Mouse (Mus musculus) lung, embryonic 16.5 days (tissue): Measurements from ENCODE around the gene Dusp28. TPM values are rescaled to one million over a fixed set of nuclear protein-coding genes. Genes with fewer than 3 reads are reported as not detected.

Source experiments
- ATAC-seq: fragments of 200-750 bp; cut with Nextera tagmentation; 2 replicates; pipeline ENCODE4 v1.8.0; 2017; ENCODE audit warnings: low read depth, mild to moderate bottlenecking, moderate library complexity
- H3K27ac ChIP-seq: fragments of 300-500 bp; sonication (generic); 2 replicates; pipeline ENCODE4 v1.5.1; 2014; ENCODE audit warnings: mild to moderate bottlenecking, control low read depth, low read length
- H3K27me3 ChIP-seq: fragments of 300-500 bp; sonication (generic); 2 replicates; pipeline ENCODE4 v1.6.1; 2014; ENCODE audit warnings: low read depth, low read length, mixed read lengths; ENCODE audit not compliant: control insufficient read depth, insufficient read depth
- H3K36me3 ChIP-seq: fragments of 300-500 bp; sonication (generic); 2 replicates; pipeline ENCODE4 v1.6.1; 2014; ENCODE audit warnings: low read length; ENCODE audit not compliant: control insufficient read depth, insufficient read depth
- H3K4me1 ChIP-seq: fragments of 300-500 bp; sonication (generic); replicated peaks from 2 replicates; pipeline ENCODE4 v1.6.1; 2014; ENCODE audit warnings: low read length, mixed read lengths; ENCODE audit not compliant: control insufficient read depth, insufficient read depth
- H3K4me2 ChIP-seq: fragments of 300-500 bp; sonication (generic); 2 replicates; pipeline ENCODE4 v1.6.1; 2014; ENCODE audit warnings: low read depth, low read length, control low read depth
- H3K4me3 ChIP-seq: fragments of 300-500 bp; sonication (generic); 2 replicates; pipeline ENCODE4 v1.5.1; 2014; ENCODE audit warnings: mild to moderate bottlenecking, low read length, control low read depth
- H3K9ac ChIP-seq: fragments of 300-500 bp; sonication (generic); 2 replicates; pipeline ENCODE4 v1.6.1; 2014; ENCODE audit warnings: low read length, control low read depth
- H3K9me3 ChIP-seq: fragments of 300-500 bp; sonication (generic); 2 replicates; pipeline ENCODE4 v1.6.1; 2016; ENCODE audit warnings: low read length; ENCODE audit not compliant: control insufficient read depth
- WGBS: fragments of 180-500 bp; shearing (Covaris S2); extraction: QIAGEN DNeasy Blood & Tissue Kit; methylation state at CpG from one replicate; pipeline ENCODE4 v1.1.7; 2014; 5-methylcytosine and 5-hydroxymethylcytosine counted together
- polyA plus RNA-seq: library from polyadenylated mRNA; unstranded; fragments of >200 nt; fragmentation: Nextera tagmentation; extraction: Ambion mirVana; gene quantifications from 2 replicates; pipeline ENCODE4 v1.2.1, GENCODE M21; 2015

Dusp28 gene
- polyA plus RNA-seq, 1 experiment from 2014 or later: 11.5 TPM

GRCm38 (mm10) chr1:92933611-92934010, 26.8 kb downstream of the Dusp28 start:
- no peaks in the 10 kb centered on the region for H3K27me3 ChIP-seq
- peak overlapping the region; percentile 85 for H3K4me2 ChIP-seq
- H3K4me3 ChIP-seq: peak overlapping the region; percentile 67
- WGBS: 78% methylated on average over 4 of the region's 4 CpGs
- ATAC-seq: no peak
- peaks cover 17% of the 10 kb centered on the region for H3K4me1 ChIP-seq
- peaks cover 6% of the 10 kb centered on the region for H3K36me3 ChIP-seq
- peak overlapping the region; percentile 94 for H3K27ac ChIP-seq
- no peaks in the 10 kb centered on the region for H3K9me3 ChIP-seq
- H3K9ac ChIP-seq: peak overlapping the region; percentile 83

DNA sequence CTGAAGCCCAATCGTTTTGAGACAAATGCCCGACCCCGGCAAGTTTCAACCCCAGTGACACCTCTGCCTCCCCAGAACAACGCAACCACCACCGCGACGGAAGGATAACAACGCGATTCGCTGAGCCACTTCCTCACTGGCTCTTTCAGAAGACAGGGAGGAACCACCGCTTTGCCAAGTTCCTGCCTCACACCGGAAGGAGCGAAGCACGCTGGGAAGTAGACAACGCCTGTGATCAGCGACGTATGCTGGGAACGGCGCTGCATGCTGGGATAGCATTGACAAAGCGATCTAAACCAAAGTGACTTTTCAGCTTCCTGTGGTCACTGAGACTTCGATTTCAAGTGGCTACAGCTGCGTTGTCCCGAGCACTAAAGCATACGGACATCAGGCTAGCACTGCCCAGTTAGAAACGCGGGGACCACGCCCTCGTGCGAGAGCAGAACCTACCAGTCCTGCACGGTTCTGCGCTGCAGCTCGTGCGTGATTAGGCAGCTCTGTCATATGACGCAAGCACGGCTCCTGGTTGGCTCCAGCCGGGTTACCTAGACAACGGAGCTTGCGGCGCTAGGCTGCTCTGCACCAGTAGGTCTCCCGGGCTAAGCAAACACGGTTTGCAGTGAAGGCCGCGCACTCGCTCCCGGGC, 27.5 kb downstream of the Dusp28 start, which contains the start of gene Capn10:
TSS of gene Capn10 (plus strand) at position 195 of the 646 bp plus-strand sequence.
- H3K4me3 ChIP-seq: peak within 1 kb of the TSS; percentile 67
- H3K27ac ChIP-seq: peak within 1 kb of the TSS; percentile 94
- H3K4me1 ChIP-seq: peaks cover 17% of the 10 kb centered on the region
- H3K9ac ChIP-seq: peak within 1 kb of the TSS; percentile 83
- H3K27me3 ChIP-seq: no peaks in the 10 kb centered on the region
- H3K36me3 ChIP-seq: peaks cover 10% of the 10 kb centered on the region
- ATAC-seq: peak; percentile 99
- H3K4me2 ChIP-seq: peak within 1 kb of the TSS; percentile 85
- under 1% methylated on average over 45 of the region's 45 CpGs for WGBS
- H3K9me3 ChIP-seq: no peaks in the 10 kb centered on the region

DNA sequence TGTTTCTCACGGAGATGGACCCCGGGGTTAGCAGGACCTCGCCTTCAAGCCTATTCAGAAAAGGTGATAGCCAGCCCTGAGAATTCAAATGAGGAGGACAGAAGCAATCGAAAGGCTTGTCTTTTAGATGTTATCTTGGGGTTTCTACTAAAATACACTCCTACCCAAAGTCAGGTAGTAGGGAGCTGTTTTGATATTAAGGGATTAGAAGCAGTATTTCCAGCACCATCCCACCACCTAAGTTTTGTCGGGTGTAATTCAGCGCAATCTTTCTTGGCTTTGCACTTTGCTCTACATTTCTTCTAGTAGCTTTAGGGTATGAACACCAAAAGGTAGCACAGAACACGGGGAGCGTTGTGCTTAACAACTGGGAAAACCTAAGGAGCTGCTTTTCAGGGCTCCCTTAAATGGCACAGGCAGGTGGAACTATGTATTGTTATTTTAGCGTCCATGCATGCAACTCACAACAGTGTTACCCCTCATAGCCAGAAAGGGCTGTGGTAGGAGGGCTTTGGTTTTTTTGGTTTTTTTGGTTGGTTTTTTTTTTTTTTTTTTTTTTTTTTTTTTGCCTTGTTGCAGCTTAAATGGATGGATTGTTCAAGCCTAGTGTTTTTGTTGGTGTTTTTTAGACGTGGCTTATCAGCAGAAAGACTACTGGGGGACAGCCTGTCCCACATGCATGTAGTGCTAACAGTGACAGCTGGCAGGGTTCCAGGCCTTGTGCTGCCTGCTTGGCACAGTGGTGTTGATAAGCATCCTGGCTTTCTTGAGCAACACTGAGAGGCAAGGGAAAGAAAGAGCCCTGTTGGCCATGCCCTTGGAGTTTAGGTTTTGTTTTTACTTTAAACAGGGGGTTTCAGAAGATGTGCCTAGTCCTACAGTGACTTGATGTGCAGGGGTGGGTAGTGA, 28.5 kb downstream of the Dusp28 start:
- Histone ChIP-seq H3K9ac (peak overlapping the region; percentile 83), H3K9me3 (no peaks in the 10 kb centered on the region), H3K4me3 (peak overlapping the region; percentile 67)

DNA sequence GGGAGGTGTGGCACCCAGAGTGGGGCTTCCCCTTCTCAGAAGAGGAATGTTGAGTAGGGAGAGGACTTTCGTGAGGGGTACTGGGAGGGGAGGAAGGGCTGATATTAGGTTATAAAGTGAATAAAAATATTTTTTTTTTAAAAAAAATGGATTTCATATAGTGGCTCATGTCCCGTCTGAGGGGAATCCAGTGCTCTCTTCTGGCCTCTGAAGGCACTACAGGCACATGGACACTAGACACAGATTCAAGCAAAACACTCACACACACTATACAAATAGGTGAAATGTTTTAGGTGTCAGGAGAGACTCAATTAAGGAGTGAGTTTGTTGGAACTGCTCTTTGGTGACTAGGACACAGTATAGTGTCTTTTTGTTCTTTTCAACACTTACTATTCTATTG, 29.2 kb downstream of the Dusp28 start:
- Histone ChIP-seq H3K4me2 (peak overlapping the region; percentile 85), H3K36me3 (peaks cover 22% of the 10 kb centered on the region), H3K27ac (no peak overlapping the region), H3K27me3 (no peaks in the 10 kb centered on the region), H3K9ac (peak overlapping the region; percentile 33; the same call in 1 of the 2 replicates), H3K9me3 (no peaks in the 10 kb centered on the region), H3K4me1 (peaks cover 17% of the 10 kb centered on the region), H3K4me3 (peak overlapping the region; percentile 67; the same call in 1 of the 2 replicates)
- no peak for ATAC-seq
- 26% methylated on average over 2 of the region's 2 CpGs for WGBS

More for the DNA sequence above, 28.5 kb downstream of the Dusp28 start:
- Histone ChIP-seq H3K27me3 (no peaks in the 10 kb centered on the region), H3K36me3 (peaks cover 19% of the 10 kb centered on the region), H3K27ac (peak overlapping the region; percentile 94), H3K4me2 (peak overlapping the region; percentile 85), H3K4me1 (peaks cover 17% of the 10 kb centered on the region)
- WGBS: 13% methylated on average over 10 of the region's 10 CpGs
- no peak for ATAC-seq

- H3K4me3 ChIP-seq: no peak overlapping the region
- H3K27me3 ChIP-seq: no peaks in the 10 kb centered on the region
- no peaks in the 10 kb centered on the region for H3K9me3 ChIP-seq
- peaks cover 17% of the 10 kb centered on the region for H3K4me1 ChIP-seq
- no peak for ATAC-seq
- H3K9ac ChIP-seq: no peak overlapping the region
- peaks cover 22% of the 10 kb centered on the region for H3K36me3 ChIP-seq
- no peak overlapping the region for H3K4me2 ChIP-seq
- H3K27ac ChIP-seq: no peak overlapping the region
- 75% methylated on average over 3 of the region's 3 CpGs for WGBS
Measured at GRCm38 (mm10) chr1:92936467-92936866, 29.7 kb downstream of the Dusp28 start.

DNA sequence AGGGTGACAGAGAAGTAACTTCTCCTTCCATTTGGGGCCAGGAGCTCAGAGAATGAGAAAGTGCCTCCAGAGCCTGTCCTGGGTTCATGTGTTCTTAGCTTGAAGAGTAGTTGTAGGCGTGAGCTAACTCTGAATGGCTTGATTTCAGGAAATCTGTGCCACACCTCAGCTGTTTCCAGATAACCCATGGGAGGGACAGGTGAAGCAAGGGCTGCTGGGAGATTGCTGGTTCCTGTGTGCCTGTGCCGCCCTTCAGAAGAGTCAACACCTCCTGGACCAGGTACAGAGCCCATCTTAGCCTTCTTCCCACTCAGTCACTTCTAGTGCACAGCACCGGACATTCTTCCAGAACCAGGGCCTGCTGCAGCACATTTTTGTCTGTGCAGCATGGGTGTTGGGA, 31.0 kb downstream of the Dusp28 start:
- H3K4me3 ChIP-seq: no peak overlapping the region
- H3K9ac ChIP-seq: no peak overlapping the region
- 85% methylated on average over 3 of the region's 3 CpGs for WGBS
- H3K27ac ChIP-seq: no peak overlapping the region
- no peaks in the 10 kb centered on the region for H3K27me3 ChIP-seq
- peaks cover 17% of the 10 kb centered on the region for H3K4me1 ChIP-seq
- H3K36me3 ChIP-seq: peaks cover 27% of the 10 kb centered on the region
- H3K4me2 ChIP-seq: no peak overlapping the region
- H3K9me3 ChIP-seq: no peaks in the 10 kb centered on the region
- no peak for ATAC-seq

GRCm38 (mm10) chr1:92939746-92940145, 33.0 kb downstream of the Dusp28 start:
- no peak for ATAC-seq
- Histone ChIP-seq H3K27ac (no peak overlapping the region), H3K36me3 (peaks cover 32% of the 10 kb centered on the region), H3K9ac (no peak overlapping the region), H3K9me3 (no peaks in the 10 kb centered on the region), H3K27me3 (no peaks in the 10 kb centered on the region), H3K4me3 (no peak overlapping the region), H3K4me1 (peaks cover 15% of the 10 kb centered on the region), H3K4me2 (no peak overlapping the region)
- 91% methylated on average over 4 of the region's 4 CpGs for WGBS

GRCm38 (mm10) chr1:92943219-92943989, 36.6 kb downstream of the Dusp28 start:
- H3K27ac ChIP-seq: no peak overlapping the region
- ATAC-seq: no peak
- no peaks in the 10 kb centered on the region for H3K9me3 ChIP-seq
- H3K4me3 ChIP-seq: no peak overlapping the region
- no peak overlapping the region for H3K4me2 ChIP-seq
- peaks cover 42% of the 10 kb centered on the region for H3K36me3 ChIP-seq
- H3K9ac ChIP-seq: no peak overlapping the region
- no peaks in the 10 kb centered on the region for H3K27me3 ChIP-seq
- WGBS: 91% methylated on average over 19 of the region's 19 CpGs
- H3K4me1 ChIP-seq: no peaks in the 10 kb centered on the region
